Mouse (Mus musculus): ENCODE data around the gene Abcc2. TPM values are rescaled to one million over a fixed set of nuclear protein-coding genes. Genes with fewer than 3 reads are reported as not detected.

Abcc2 gene
- total RNA-seq, 2 experiments from 2014 or later: not detected

Other genes starting within 250 kb of the Abcc2 start
- gene Nkx2-3, start 169.9 kb upstream of the Abcc2 start, total RNA-seq (2021): not detected
- gene Slc25a28, start 107.3 kb upstream of the Abcc2 start, total RNA-seq (2021): 10 to 100 TPM; 27.1 to 28.0 TPM
- gene Entpd7, start 92.5 kb upstream of the Abcc2 start, total RNA-seq (2021): 1 to 10 TPM; 2.1 to 2.4 TPM
- gene Cutc, start 29.2 kb upstream of the Abcc2 start, total RNA-seq (2021): 10 to 100 TPM; 14.3 to 15.3 TPM
- gene Cox15, start 29.2 kb upstream of the Abcc2 start, total RNA-seq (2021): 10 to 100 TPM; 23.5 to 26.0 TPM
- gene Dnmbp, start 158.0 kb downstream of the Abcc2 start, total RNA-seq (2021): 1 to 10 TPM; 9.0 to 10.0 TPM
- not detected for gene Cpn1, start 204.4 kb downstream of the Abcc2 start, total RNA-seq (2021)
- gene Cyp2c23, start 247.0 kb downstream of the Abcc2 start, total RNA-seq (2021): under 1 TPM in 1 of 2 experiments, not detected in 1; 0.15 TPM